Mouse (Mus musculus): ENCODE data around the gene Fastkd1. TPM values are rescaled to one million over a fixed set of nuclear protein-coding genes. Genes with fewer than 3 reads are reported as not detected.
A peak's percentile ranks its signal among the peaks of the same experiment; 100 is the strongest.

Gene Fastkd1
- polyA plus RNA-seq, 1 experiment: 27.9 TPM

GRCm38 (mm10) chr2:69668414-69668813 is 44.9 kb downstream of the Fastkd1 start:
- Histone ChIP-seq H3K9me3 (replicated peaks; ENCODE audit: control insufficient read depth, insufficient read depth, low read length, poor library complexity, severe bottlenecking) (no peaks in the 10 kb centered on the region; the same call in 1 of the 2 replicates), H3K27ac (ENCODE audit: insufficient read depth, low read length) (no peak overlapping the region), H3K4me3 (ENCODE audit: low read depth, low read length) (no peak overlapping the region), H3K9ac (ENCODE audit: low read depth, poor library complexity, severe bottlenecking) (no peak overlapping the region), H3K27me3 (ENCODE audit: control insufficient read depth, insufficient read depth, low read length, poor library complexity, severe bottlenecking) (no peaks in the 10 kb centered on the region), H3K4me1 (ENCODE audit: control insufficient read depth, insufficient read depth, low read length) (no peaks in the 10 kb centered on the region), H3K36me3 (ENCODE audit: control insufficient read depth, insufficient read depth, low read length, poor library complexity, severe bottlenecking) (no peaks in the 10 kb centered on the region)
- TF ChIP-seq POLR2A (IDR thresholded peaks at IDR 0.05; ENCODE audit: insufficient read depth, low read length) (no peak), CTCF (IDR thresholded peaks at IDR 0.05; ENCODE audit: low read depth, low read length) (no peak), EP300 (IDR thresholded peaks at IDR 0.05; ENCODE audit: insufficient read depth, low read depth, low read length) (no peak)

- Histone ChIP-seq H3K4me1 (ENCODE audit: control insufficient read depth, insufficient read depth, low read length) (no peaks in the 10 kb centered on the region), H3K36me3 (ENCODE audit: control insufficient read depth, insufficient read depth, low read length, poor library complexity, severe bottlenecking) (no peaks in the 10 kb centered on the region), H3K9ac (ENCODE audit: low read depth, poor library complexity, severe bottlenecking) (no peak overlapping the region), H3K9me3 (replicated peaks; ENCODE audit: control insufficient read depth, insufficient read depth, low read length, poor library complexity, severe bottlenecking) (no peaks in the 10 kb centered on the region; the same call in 1 of the 2 replicates), H3K4me3 (ENCODE audit: low read depth, low read length) (no peak overlapping the region), H3K27me3 (ENCODE audit: control insufficient read depth, insufficient read depth, low read length, poor library complexity, severe bottlenecking) (no peaks in the 10 kb centered on the region), H3K27ac (ENCODE audit: insufficient read depth, low read length) (no peak overlapping the region)
- no peak for TF ChIP-seq EP300 (IDR thresholded peaks at IDR 0.05; ENCODE audit: insufficient read depth, low read depth, low read length)
- TF ChIP-seq CTCF (IDR thresholded peaks at IDR 0.05; ENCODE audit: low read depth, low read length): no peak
- TF ChIP-seq POLR2A (IDR thresholded peaks at IDR 0.05; ENCODE audit: insufficient read depth, low read length): no peak
Observed at GRCm38 (mm10) chr2:69667656-69668055, 45.7 kb downstream of the Fastkd1 start.

GRCm38 (mm10) chr2:69663827-69664476 is 49.4 kb downstream of the Fastkd1 start:
- Histone ChIP-seq H3K36me3 (ENCODE audit: control insufficient read depth, insufficient read depth, low read length, poor library complexity, severe bottlenecking) (no peaks in the 10 kb centered on the region), H3K27me3 (ENCODE audit: control insufficient read depth, insufficient read depth, low read length, poor library complexity, severe bottlenecking) (no peaks in the 10 kb centered on the region), H3K27ac (ENCODE audit: insufficient read depth, low read length) (no peak overlapping the region), H3K9ac (ENCODE audit: low read depth, poor library complexity, severe bottlenecking) (no peak overlapping the region), H3K9me3 (replicated peaks; ENCODE audit: control insufficient read depth, insufficient read depth, low read length, poor library complexity, severe bottlenecking) (no peaks in the 10 kb centered on the region), H3K4me3 (ENCODE audit: low read depth, low read length) (no peak overlapping the region), H3K4me1 (ENCODE audit: control insufficient read depth, insufficient read depth, low read length) (no peaks in the 10 kb centered on the region)
- TF ChIP-seq EP300 (IDR thresholded peaks at IDR 0.05; ENCODE audit: insufficient read depth, low read depth, low read length) (no peak), POLR2A (IDR thresholded peaks at IDR 0.05; ENCODE audit: insufficient read depth, low read length) (no peak), CTCF (IDR thresholded peaks at IDR 0.05; ENCODE audit: low read depth, low read length) (no peak)

DNA sequence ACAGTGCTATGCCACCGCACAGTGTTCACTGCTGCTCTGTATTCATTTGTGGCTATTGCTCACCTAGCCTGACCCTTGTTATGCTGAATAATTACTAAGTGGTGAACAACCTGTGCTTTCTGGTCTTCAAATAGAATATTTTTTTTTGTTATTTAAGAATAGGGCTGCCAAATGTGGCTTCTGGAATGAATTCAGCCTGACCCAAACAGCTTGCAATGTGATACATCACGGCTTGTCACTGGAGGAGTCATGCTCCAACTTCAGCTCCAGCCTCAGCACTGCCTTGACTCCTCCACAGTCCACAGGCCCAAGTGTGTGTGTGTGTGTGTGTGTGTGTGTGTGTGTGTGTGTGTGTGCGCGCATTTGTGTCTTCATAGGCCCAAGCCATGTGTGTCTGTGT is 54.0 kb downstream of the Fastkd1 start:
- Histone ChIP-seq H3K9me3 (replicated peaks; ENCODE audit: control insufficient read depth, insufficient read depth, low read length, poor library complexity, severe bottlenecking) (no peaks in the 10 kb centered on the region), H3K9ac (ENCODE audit: low read depth, poor library complexity, severe bottlenecking) (no peak overlapping the region), H3K4me1 (ENCODE audit: control insufficient read depth, insufficient read depth, low read length) (no peaks in the 10 kb centered on the region), H3K36me3 (ENCODE audit: control insufficient read depth, insufficient read depth, low read length, poor library complexity, severe bottlenecking) (no peaks in the 10 kb centered on the region), H3K27ac (ENCODE audit: insufficient read depth, low read length) (no peak overlapping the region), H3K4me3 (ENCODE audit: low read depth, low read length) (no peak overlapping the region), H3K27me3 (ENCODE audit: control insufficient read depth, insufficient read depth, low read length, poor library complexity, severe bottlenecking) (no peaks in the 10 kb centered on the region)
- TF ChIP-seq CTCF (IDR thresholded peaks at IDR 0.05; ENCODE audit: low read depth, low read length): no peak
- no peak for TF ChIP-seq EP300 (IDR thresholded peaks at IDR 0.05; ENCODE audit: insufficient read depth, low read depth, low read length)
- TF ChIP-seq POLR2A (IDR thresholded peaks at IDR 0.05; ENCODE audit: insufficient read depth, low read length): no peak

DNA sequence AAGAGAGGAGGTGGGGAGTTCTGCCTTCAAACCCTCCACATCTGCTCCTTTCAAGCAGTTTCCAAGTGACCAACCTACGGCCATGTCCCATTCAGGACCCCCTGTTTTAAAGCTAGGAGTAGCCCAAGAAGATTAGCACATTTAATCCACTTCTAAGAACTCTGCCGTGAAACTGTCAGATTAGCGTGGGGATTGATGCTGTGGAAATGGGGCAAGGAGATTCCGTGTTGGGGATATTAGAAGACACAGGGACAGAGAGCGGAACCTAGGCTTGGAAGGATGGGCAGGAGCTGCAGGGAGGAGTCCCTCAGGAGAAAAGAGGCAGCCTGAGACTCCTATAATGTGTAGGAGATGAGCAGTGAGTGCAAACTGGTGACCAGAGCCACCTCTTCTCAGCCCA is 63.6 kb downstream of the Fastkd1 start:
- H3K4me3 ChIP-seq (ENCODE audit: low read depth, low read length): no peak overlapping the region
- H3K9me3 ChIP-seq (replicated peaks; ENCODE audit: control insufficient read depth, insufficient read depth, low read length, poor library complexity, severe bottlenecking): no peaks in the 10 kb centered on the region
- H3K9ac ChIP-seq (ENCODE audit: low read depth, poor library complexity, severe bottlenecking): no peak overlapping the region
- H3K36me3 ChIP-seq (ENCODE audit: control insufficient read depth, insufficient read depth, low read length, poor library complexity, severe bottlenecking): 0 out of 2 replicates have a peak, but pooled peaks cover 2% of the 10 kb centered on the region
- no peaks in the 10 kb centered on the region for H3K27me3 ChIP-seq (ENCODE audit: control insufficient read depth, insufficient read depth, low read length, poor library complexity, severe bottlenecking)
- TF ChIP-seq CTCF (IDR thresholded peaks at IDR 0.05; ENCODE audit: low read depth, low read length) (no peak), POLR2A (IDR thresholded peaks at IDR 0.05; ENCODE audit: insufficient read depth, low read length) (no peak), EP300 (IDR thresholded peaks at IDR 0.05; ENCODE audit: insufficient read depth, low read depth, low read length) (no peak)
- H3K4me1 ChIP-seq (ENCODE audit: control insufficient read depth, insufficient read depth, low read length): no peaks in the 10 kb centered on the region
- H3K27ac ChIP-seq (ENCODE audit: insufficient read depth, low read length): no peak overlapping the region

GRCm38 (mm10) chr2:69646726-69647490 is 66.4 kb downstream of the Fastkd1 start, which contains the start of gene Bbs5:
Bbs5 (plus strand) TSS chr2:69647171.
- no peak within 1 kb of the TSS for H3K27ac ChIP-seq (ENCODE audit: insufficient read depth, low read length)

More at GRCm38 (mm10) chr2:69646726-69647490, 66.4 kb downstream of the Fastkd1 start, which contains the start of gene Bbs5:
- no peaks in the 10 kb centered on the region for H3K27me3 ChIP-seq (ENCODE audit: control insufficient read depth, insufficient read depth, low read length, poor library complexity, severe bottlenecking)
- H3K4me1 ChIP-seq (ENCODE audit: control insufficient read depth, insufficient read depth, low read length): no peaks in the 10 kb centered on the region
- no peaks in the 10 kb centered on the region for H3K36me3 ChIP-seq (ENCODE audit: control insufficient read depth, insufficient read depth, low read length, poor library complexity, severe bottlenecking)
- no peak for TF ChIP-seq POLR2A (IDR thresholded peaks at IDR 0.05; ENCODE audit: insufficient read depth, low read length)
- no peak for TF ChIP-seq CTCF (IDR thresholded peaks at IDR 0.05; ENCODE audit: low read depth, low read length)
- TF ChIP-seq EP300 (IDR thresholded peaks at IDR 0.05; ENCODE audit: insufficient read depth, low read depth, low read length): no peak
- no peaks in the 10 kb centered on the region for H3K9me3 ChIP-seq (replicated peaks; ENCODE audit: control insufficient read depth, insufficient read depth, low read length, poor library complexity, severe bottlenecking)
- H3K9ac ChIP-seq (ENCODE audit: low read depth, poor library complexity, severe bottlenecking): peak within 1 kb of the TSS; percentile 30
- H3K4me3 ChIP-seq (ENCODE audit: low read depth, low read length): peak within 1 kb of the TSS; percentile 99
